Mouse (Mus musculus): ENCODE results near the gene Stat2. TPM values are rescaled to one million over a fixed set of nuclear protein-coding genes. Genes with fewer than 3 reads are reported as not detected.
"Not testable (repeated sequence)": the region's sequence is repeated elsewhere in the genome, so short reads cannot be mapped to it uniquely, and the experiment has no call there.

Stat2 gene
- polyA plus RNA-seq, 1 experiment: 29.7 TPM

GRCm38 (mm10) chr10:128271883-128272282 lies 1.5 kb downstream of the Stat2 start:
- Histone ChIP-seq H3K4me3 (ENCODE audit: low read depth, low read length) (no peak overlapping the region), H3K27ac (ENCODE audit: insufficient read depth, low read length) (no peak overlapping the region), H3K4me1 (ENCODE audit: control insufficient read depth, insufficient read depth, low read length) (no peaks in the 10 kb centered on the region), H3K36me3 (ENCODE audit: control insufficient read depth, insufficient read depth, low read length, poor library complexity, severe bottlenecking) (no peaks in the 10 kb centered on the region; the same call in 1 of the 2 replicates), H3K9ac (ENCODE audit: low read depth, poor library complexity, severe bottlenecking) (no peak overlapping the region), H3K9me3 (replicated peaks; ENCODE audit: control insufficient read depth, insufficient read depth, low read length, poor library complexity, severe bottlenecking) (no peaks in the 10 kb centered on the region), H3K27me3 (ENCODE audit: control insufficient read depth, insufficient read depth, low read length, poor library complexity, severe bottlenecking) (no peaks in the 10 kb centered on the region)
- TF ChIP-seq POLR2A (IDR thresholded peaks at IDR 0.05; ENCODE audit: insufficient read depth, low read length) (no peak), CTCF (IDR thresholded peaks at IDR 0.05; ENCODE audit: low read depth, low read length) (no peak), EP300 (IDR thresholded peaks at IDR 0.05; ENCODE audit: insufficient read depth, low read depth, low read length) (no peak)

GRCm38 (mm10) chr10:128272819-128273439 lies 2.6 kb downstream of the Stat2 start:
- not testable (repeated sequence) for H3K27me3 ChIP-seq (ENCODE audit: control insufficient read depth, insufficient read depth, low read length, poor library complexity, severe bottlenecking); H3K4me3 ChIP-seq (ENCODE audit: low read depth, low read length); H3K9ac ChIP-seq (ENCODE audit: low read depth, poor library complexity, severe bottlenecking); H3K36me3 ChIP-seq (ENCODE audit: control insufficient read depth, insufficient read depth, low read length, poor library complexity, severe bottlenecking); H3K27ac ChIP-seq (ENCODE audit: insufficient read depth, low read length); H3K9me3 ChIP-seq (replicated peaks; ENCODE audit: control insufficient read depth, insufficient read depth, low read length, poor library complexity, severe bottlenecking); H3K4me1 ChIP-seq (ENCODE audit: control insufficient read depth, insufficient read depth, low read length)

- not testable (repeated sequence) for H3K4me3 ChIP-seq (ENCODE audit: low read depth, low read length); H3K9me3 ChIP-seq (replicated peaks; ENCODE audit: control insufficient read depth, insufficient read depth, low read length, poor library complexity, severe bottlenecking); H3K9ac ChIP-seq (ENCODE audit: low read depth, poor library complexity, severe bottlenecking); H3K4me1 ChIP-seq (ENCODE audit: control insufficient read depth, insufficient read depth, low read length); H3K27me3 ChIP-seq (ENCODE audit: control insufficient read depth, insufficient read depth, low read length, poor library complexity, severe bottlenecking); H3K27ac ChIP-seq (ENCODE audit: insufficient read depth, low read length)
- H3K36me3 ChIP-seq (ENCODE audit: control insufficient read depth, insufficient read depth, low read length, poor library complexity, severe bottlenecking): peaks cover 13% of the 10 kb centered on the region
Observed at GRCm38 (mm10) chr10:128275374-128275773, 5.0 kb downstream of the Stat2 start.

- Histone ChIP-seq H3K27me3 (ENCODE audit: control insufficient read depth, insufficient read depth, low read length, poor library complexity, severe bottlenecking) (no peaks in the 10 kb centered on the region), H3K27ac (ENCODE audit: insufficient read depth, low read length) (no peak overlapping the region), H3K4me1 (ENCODE audit: control insufficient read depth, insufficient read depth, low read length) (no peaks in the 10 kb centered on the region), H3K36me3 (ENCODE audit: control insufficient read depth, insufficient read depth, low read length, poor library complexity, severe bottlenecking) (peaks cover 22% of the 10 kb centered on the region), H3K9me3 (replicated peaks; ENCODE audit: control insufficient read depth, insufficient read depth, low read length, poor library complexity, severe bottlenecking) (no peaks in the 10 kb centered on the region), H3K9ac (ENCODE audit: low read depth, poor library complexity, severe bottlenecking) (no peak overlapping the region), H3K4me3 (ENCODE audit: low read depth, low read length) (no peak overlapping the region)
- TF ChIP-seq EP300 (IDR thresholded peaks at IDR 0.05; ENCODE audit: insufficient read depth, low read depth, low read length) (no peak), CTCF (IDR thresholded peaks at IDR 0.05; ENCODE audit: low read depth, low read length) (no peak), POLR2A (IDR thresholded peaks at IDR 0.05; ENCODE audit: insufficient read depth, low read length) (no peak)
Observed at GRCm38 (mm10) chr10:128278158-128278557, 7.8 kb downstream of the Stat2 start.

GRCm38 (mm10) chr10:128280943-128281342 lies 10.6 kb downstream of the Stat2 start:
- no peaks in the 10 kb centered on the region for H3K4me1 ChIP-seq (ENCODE audit: control insufficient read depth, insufficient read depth, low read length)
- no peak overlapping the region for H3K27ac ChIP-seq (ENCODE audit: insufficient read depth, low read length)
- no peaks in the 10 kb centered on the region for H3K27me3 ChIP-seq (ENCODE audit: control insufficient read depth, insufficient read depth, low read length, poor library complexity, severe bottlenecking)
- no peak overlapping the region for H3K9ac ChIP-seq (ENCODE audit: low read depth, poor library complexity, severe bottlenecking)
- H3K36me3 ChIP-seq (ENCODE audit: control insufficient read depth, insufficient read depth, low read length, poor library complexity, severe bottlenecking): peaks cover 31% of the 10 kb centered on the region
- no peak for TF ChIP-seq CTCF (IDR thresholded peaks at IDR 0.05; ENCODE audit: low read depth, low read length)
- TF ChIP-seq EP300 (IDR thresholded peaks at IDR 0.05; ENCODE audit: insufficient read depth, low read depth, low read length): no peak
- no peak for TF ChIP-seq POLR2A (IDR thresholded peaks at IDR 0.05; ENCODE audit: insufficient read depth, low read length)
- no peaks in the 10 kb centered on the region for H3K9me3 ChIP-seq (replicated peaks; ENCODE audit: control insufficient read depth, insufficient read depth, low read length, poor library complexity, severe bottlenecking)
- no peak overlapping the region for H3K4me3 ChIP-seq (ENCODE audit: low read depth, low read length)

- Histone ChIP-seq H3K36me3 (ENCODE audit: control insufficient read depth, insufficient read depth, low read length, poor library complexity, severe bottlenecking) (peaks cover 31% of the 10 kb centered on the region), H3K27me3 (ENCODE audit: control insufficient read depth, insufficient read depth, low read length, poor library complexity, severe bottlenecking) (no peaks in the 10 kb centered on the region), H3K4me3 (ENCODE audit: low read depth, low read length) (no peak overlapping the region), H3K9ac (ENCODE audit: low read depth, poor library complexity, severe bottlenecking) (no peak overlapping the region), H3K27ac (ENCODE audit: insufficient read depth, low read length) (no peak overlapping the region), H3K9me3 (replicated peaks; ENCODE audit: control insufficient read depth, insufficient read depth, low read length, poor library complexity, severe bottlenecking) (no peaks in the 10 kb centered on the region), H3K4me1 (ENCODE audit: control insufficient read depth, insufficient read depth, low read length) (no peaks in the 10 kb centered on the region)
- TF ChIP-seq CTCF (IDR thresholded peaks at IDR 0.05; ENCODE audit: low read depth, low read length): no peak
- no peak for TF ChIP-seq EP300 (IDR thresholded peaks at IDR 0.05; ENCODE audit: insufficient read depth, low read depth, low read length)
- TF ChIP-seq POLR2A (IDR thresholded peaks at IDR 0.05; ENCODE audit: insufficient read depth, low read length): no peak
Observed at GRCm38 (mm10) chr10:128281682-128282081, 11.3 kb downstream of the Stat2 start.
